Mouse (Mus musculus): ENCODE results near the gene Hes6.

- TF ChIP-seq POLR2A (IDR thresholded peaks at IDR 0.05; ENCODE audit: low read depth, low read length) (no peak), CTCF (IDR thresholded peaks at IDR 0.05; ENCODE audit: borderline replicate concordance, insufficient read depth, low read length) (no peak)
These were observed 46.2 kb upstream of the Hes6 start for GRCm38 (mm10) chr1:91460069-91460468.

Measured in embryonic fibroblast, embryonic 13.5 days (primary cell).